Mouse (Mus musculus) kidney, postnatal 0 days (tissue): ENCODE data around the gene Vwc2l. TPM values are rescaled to one million over a fixed set of nuclear protein-coding genes. Genes with fewer than 3 reads are reported as not detected.

Source experiments
- ATAC-seq: fragments of 200-750 bp; cut with Nextera tagmentation; replicated peaks from 2 replicates; pipeline ENCODE4 v1.8.0; 2017; ENCODE audit warnings: low read depth, moderate number of reproducible peaks, moderate TSS enrichment, moderate library complexity; ENCODE audit not compliant: low FRiP score
- DNase-seq: peaks from one replicate; pipeline ENCODE4 v3.0.0-alpha.2; 2016; ENCODE audit warnings: low spot score
- H3K27ac ChIP-seq: fragments of 300-500 bp; sonication (generic); 2 replicates; pipeline ENCODE4 v1.5.1; 2014; ENCODE audit warnings: mild to moderate bottlenecking
- H3K27me3 ChIP-seq: fragments of 300-500 bp; sonication (generic); 2 replicates; pipeline ENCODE4 v1.6.1; 2014; ENCODE audit warnings: low read length, mixed read lengths; ENCODE audit not compliant: insufficient read depth
- H3K36me3 ChIP-seq: fragments of 300-500 bp; sonication (generic); 2 replicates; pipeline ENCODE4 v1.6.1; 2014; ENCODE audit warnings: low read length, mixed read lengths; ENCODE audit not compliant: insufficient read depth
- H3K4me1 ChIP-seq: fragments of 300-500 bp; sonication (generic); replicated peaks from 2 replicates; pipeline ENCODE4 v1.6.1; 2014; ENCODE audit warnings: antibody characterized with exemption, low read length, mixed read lengths; ENCODE audit not compliant: insufficient read depth
- H3K4me2 ChIP-seq: fragments of 300-500 bp; sonication (generic); 2 replicates; pipeline ENCODE4 v1.6.1; 2014; ENCODE audit warnings: mild to moderate bottlenecking, low read length, moderate library complexity, mixed read lengths
- H3K4me3 ChIP-seq: fragments of 300-500 bp; sonication (generic); replicated peaks from 2 replicates; pipeline ENCODE4 v1.5.1; 2014; ENCODE audit warnings: low read depth, low read length
- H3K9ac ChIP-seq: fragments of 300-500 bp; sonication (generic); 2 replicates; pipeline ENCODE4 v1.6.1; 2014; ENCODE audit warnings: low read depth, low read length
- H3K9me3 ChIP-seq: fragments of 300-500 bp; sonication (generic); replicated peaks from 2 replicates; pipeline ENCODE4 v1.6.1; 2016; ENCODE audit warnings: low read length, inconsistent platforms, mixed read lengths
- CTCF ChIP-seq: IDR thresholded peaks from 2 replicates; pipeline ENCODE4 v1.5.1; 2016; ENCODE audit warnings: antibody characterized with exemption, low read depth, mild to moderate bottlenecking, moderate library complexity
- WGBS: fragments of 180-500 bp; shearing (Covaris S2); extraction: QIAGEN DNeasy Blood & Tissue Kit; methylation state at CpG from one replicate; pipeline ENCODE4 v1.1.7; 2014; 5-methylcytosine and 5-hydroxymethylcytosine counted together
- polyA plus RNA-seq: library from polyadenylated mRNA; unstranded; fragments of >200 nt; fragmentation: Nextera tagmentation; extraction: Ambion mirVana; gene quantifications from 2 replicates; pipeline ENCODE4 v1.2.1, GENCODE M21; 2015

The Vwc2l gene
- polyA plus RNA-seq, 1 experiment from 2014 or later, result 0.03 TPM

DNA sequence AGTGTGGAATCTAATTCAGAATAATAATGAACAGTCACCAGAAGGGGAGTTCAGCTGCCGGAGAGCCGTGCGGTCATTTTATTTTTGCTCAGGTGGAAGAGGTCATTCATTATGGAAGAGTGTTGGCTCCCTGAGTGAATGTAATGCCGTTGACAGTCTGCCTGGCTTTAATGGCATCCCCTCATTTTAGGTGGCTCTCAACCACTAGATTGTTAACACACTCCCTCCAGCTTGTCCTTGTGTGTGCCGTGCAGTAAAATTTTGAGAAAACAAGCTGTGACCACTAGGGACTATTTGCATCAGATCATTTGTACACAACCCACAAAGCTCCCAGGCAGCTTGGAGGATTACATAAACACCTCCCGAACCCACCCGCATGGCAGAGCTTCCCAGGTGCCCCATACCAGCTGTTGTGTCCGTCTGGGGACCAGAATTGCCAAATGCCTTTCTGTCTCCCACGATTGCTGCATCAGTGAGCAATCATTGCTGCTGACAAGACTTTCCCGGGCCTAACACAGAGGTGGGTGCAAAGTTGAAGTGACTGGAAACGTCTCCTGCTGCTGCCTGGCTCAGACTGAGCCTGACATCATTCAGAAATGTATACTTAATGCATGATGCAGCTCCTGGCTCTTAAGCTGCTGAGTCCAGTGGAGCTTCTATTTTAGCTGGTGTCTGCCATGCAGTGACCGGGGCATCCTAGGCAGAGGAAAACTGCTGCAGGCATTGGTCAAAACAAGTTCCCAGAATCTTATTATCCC lies 126.3 kb downstream of the Vwc2l start:
- Histone ChIP-seq H3K36me3 (no peaks in the 10 kb centered on the region), H3K4me3 (no peak overlapping the region), H3K27me3 (no peaks in the 10 kb centered on the region), H3K4me1 (no peaks in the 10 kb centered on the region), H3K4me2 (no peak overlapping the region), H3K9me3 (no peaks in the 10 kb centered on the region), H3K27ac (no peak overlapping the region), H3K9ac (no peak overlapping the region)
- no peak for DNase-seq
- 57% methylated on average over 12 of the region's 12 CpGs for WGBS
- TF ChIP-seq CTCF, result no peak
- ATAC-seq, result no peak

DNA sequence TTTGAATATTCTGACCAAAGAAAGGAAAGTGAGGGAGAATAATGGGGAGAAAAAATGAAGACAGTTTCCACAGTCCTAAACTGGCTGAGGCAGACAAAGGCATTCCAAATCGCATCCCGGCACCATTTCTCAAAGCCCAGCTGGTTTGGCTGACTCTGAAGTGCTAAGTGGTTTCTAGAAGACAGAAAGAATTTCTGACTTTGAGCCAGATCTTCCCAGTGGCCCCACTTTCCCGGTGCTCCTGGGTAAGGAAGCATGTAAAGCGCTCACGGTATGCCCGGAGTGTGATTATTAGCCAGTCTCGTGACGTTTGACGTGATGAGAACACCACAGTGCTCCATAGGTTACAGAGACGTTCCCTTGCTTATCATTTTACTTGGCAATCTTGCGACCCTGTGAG lies 127.9 kb downstream of the Vwc2l start:
- DNase-seq, result no peak
- Histone ChIP-seq H3K4me1 (no peaks in the 10 kb centered on the region), H3K27ac (no peak overlapping the region), H3K4me3 (no peak overlapping the region), H3K9ac (no peak overlapping the region), H3K9me3 (no peaks in the 10 kb centered on the region), H3K27me3 (no peaks in the 10 kb centered on the region), H3K4me2 (no peak overlapping the region), H3K36me3 (no peaks in the 10 kb centered on the region)
- TF ChIP-seq CTCF, result no peak
- 85% methylated on average over 11 of the region's 11 CpGs for WGBS
- ATAC-seq, result no peak

DNA sequence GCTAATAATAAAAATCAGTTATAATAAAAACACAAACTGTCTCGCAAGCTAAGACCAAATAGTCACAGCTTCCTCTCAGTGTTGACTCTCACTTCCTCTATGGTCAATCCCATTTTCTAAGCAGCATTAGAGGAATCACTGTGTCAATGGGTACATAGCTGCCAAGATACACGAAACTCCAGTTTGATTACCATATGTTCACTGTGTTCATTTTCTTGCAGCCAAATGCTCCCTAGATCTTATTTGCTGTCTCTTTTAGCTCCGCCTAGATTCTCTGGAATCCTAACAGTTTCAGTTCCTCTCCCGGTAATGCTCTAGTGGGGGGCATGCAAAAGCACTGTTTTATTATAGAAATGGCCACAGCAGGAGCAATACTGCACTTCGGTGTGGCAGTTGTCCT lies 130.4 kb downstream of the Vwc2l start:
- no peaks in the 10 kb centered on the region for H3K27me3 ChIP-seq
- WGBS, result 66% methylated on average over 5 of the region's 5 CpGs
- H3K36me3 ChIP-seq, result no peaks in the 10 kb centered on the region
- no peaks in the 10 kb centered on the region for H3K4me1 ChIP-seq
- ATAC-seq, result no peak
- no peak overlapping the region for H3K4me2 ChIP-seq
- no peak overlapping the region for H3K4me3 ChIP-seq
- no peak for TF ChIP-seq CTCF
- DNase-seq, result no peak
- H3K9ac ChIP-seq, result no peak overlapping the region
- H3K27ac ChIP-seq, result no peak overlapping the region
- no peaks in the 10 kb centered on the region for H3K9me3 ChIP-seq

DNA sequence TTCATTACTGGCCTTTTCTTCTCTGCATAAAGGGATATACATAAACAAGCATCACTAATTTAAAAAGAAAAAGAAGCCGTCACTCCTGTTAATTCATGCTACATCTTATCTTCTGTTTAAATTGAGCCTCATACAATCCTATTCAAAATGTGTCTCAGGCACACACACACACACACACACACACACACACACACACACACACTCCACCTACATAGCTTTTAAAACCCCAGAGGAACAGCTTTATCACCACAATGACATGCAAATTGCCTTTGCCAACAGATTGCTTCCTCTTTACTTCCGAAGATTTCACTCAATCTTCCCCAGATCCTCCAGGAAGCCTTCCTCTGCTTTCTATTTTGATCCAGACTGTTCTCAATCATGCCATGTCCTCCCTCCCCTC lies 136.2 kb downstream of the Vwc2l start:
- ATAC-seq (no peak), DNase-seq (no peak)
- 56% methylated on average over 2 of the region's 2 CpGs for WGBS
- no peak overlapping the region for H3K27ac ChIP-seq
- no peaks in the 10 kb centered on the region for H3K9me3 ChIP-seq
- no peak for TF ChIP-seq CTCF
- H3K9ac ChIP-seq, result no peak overlapping the region
- no peaks in the 10 kb centered on the region for H3K27me3 ChIP-seq
- no peaks in the 10 kb centered on the region for H3K4me1 ChIP-seq
- no peak overlapping the region for H3K4me2 ChIP-seq
- no peak overlapping the region for H3K4me3 ChIP-seq
- H3K36me3 ChIP-seq, result no peaks in the 10 kb centered on the region

DNA sequence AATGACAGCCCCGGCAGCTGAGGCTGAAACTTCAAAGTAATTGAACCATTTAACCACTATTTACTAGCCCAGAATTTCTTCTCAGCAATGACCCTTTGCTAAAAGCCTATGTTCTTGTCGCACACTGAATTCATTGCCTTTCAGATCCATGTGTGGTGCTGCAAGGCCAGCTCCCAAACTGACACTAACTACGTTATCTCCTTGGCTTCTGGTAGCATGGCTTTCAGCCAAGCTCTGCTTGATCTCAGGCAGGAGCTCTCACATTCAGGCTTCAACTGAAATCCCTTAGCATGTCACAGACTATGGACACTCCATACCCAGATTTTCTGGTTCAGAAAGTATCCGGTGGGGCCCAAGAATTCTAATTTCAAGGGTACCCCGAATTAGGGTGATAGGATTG lies 140.6 kb downstream of the Vwc2l start:
- ATAC-seq (no peak), DNase-seq (no peak)
- TF ChIP-seq CTCF, result no peak
- H3K9ac ChIP-seq, result no peak overlapping the region
- H3K4me1 ChIP-seq, result no peaks in the 10 kb centered on the region
- H3K36me3 ChIP-seq, result no peaks in the 10 kb centered on the region
- no peak overlapping the region for H3K4me3 ChIP-seq
- H3K27me3 ChIP-seq, result no peaks in the 10 kb centered on the region
- no peaks in the 10 kb centered on the region for H3K9me3 ChIP-seq
- H3K4me2 ChIP-seq, result no peak overlapping the region
- H3K27ac ChIP-seq, result no peak overlapping the region
- WGBS, result 59% methylated on average over 5 of the region's 5 CpGs

DNA sequence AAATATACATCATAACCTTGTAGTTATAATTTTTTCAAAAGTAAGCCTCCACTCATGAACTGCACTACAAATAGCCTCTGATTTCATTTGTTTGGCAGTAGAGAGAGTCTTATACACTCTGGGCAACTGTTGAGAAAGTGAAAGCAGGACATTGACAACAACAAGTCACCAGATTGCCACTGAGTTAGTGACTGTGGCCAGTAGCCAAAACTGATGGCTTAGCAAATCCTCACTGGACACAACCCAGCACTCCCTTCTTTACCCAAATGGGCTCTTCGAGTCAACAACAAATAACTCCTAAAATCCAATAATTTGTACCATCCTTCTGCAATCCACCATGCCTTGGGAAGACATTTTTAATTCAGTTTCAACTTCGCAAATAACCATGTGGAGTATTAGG lies 155.0 kb downstream of the Vwc2l start:
- H3K27me3 ChIP-seq, result no peaks in the 10 kb centered on the region
- H3K27ac ChIP-seq, result no peak overlapping the region
- H3K9me3 ChIP-seq, result no peaks in the 10 kb centered on the region
- H3K4me1 ChIP-seq, result no peaks in the 10 kb centered on the region
- ATAC-seq (no peak), DNase-seq (no peak)
- TF ChIP-seq CTCF, result no peak
- H3K4me2 ChIP-seq, result no peak overlapping the region
- H3K9ac ChIP-seq, result no peak overlapping the region
- 89% methylated on average over 2 of the region's 2 CpGs for WGBS
- H3K36me3 ChIP-seq, result no peaks in the 10 kb centered on the region
- H3K4me3 ChIP-seq, result no peak overlapping the region

DNA sequence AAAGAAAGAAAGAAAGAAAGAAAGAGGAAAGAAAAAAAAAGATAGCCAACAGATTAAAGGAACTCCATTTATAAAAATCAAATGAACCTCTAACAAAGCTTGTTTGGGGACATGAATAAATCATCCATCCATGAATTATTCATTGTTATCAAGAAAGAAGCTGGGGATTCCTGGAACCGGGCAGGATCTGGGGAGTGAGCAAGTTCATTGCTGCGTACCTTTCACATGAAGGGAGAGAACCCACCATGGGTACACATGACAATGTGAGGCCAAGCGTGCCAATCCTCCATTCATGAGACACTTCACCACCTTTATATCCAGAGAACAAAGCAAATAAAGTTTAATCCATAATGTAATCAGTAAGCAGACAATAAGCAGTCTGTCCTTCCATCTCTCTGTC lies 155.8 kb downstream of the Vwc2l start:
- H3K4me2 ChIP-seq, result no peak overlapping the region

More for the DNA sequence above, 155.8 kb downstream of the Vwc2l start:
- Histone ChIP-seq H3K36me3 (no peaks in the 10 kb centered on the region), H3K27ac (no peak overlapping the region), H3K9ac (no peak overlapping the region), H3K27me3 (no peaks in the 10 kb centered on the region), H3K4me1 (no peaks in the 10 kb centered on the region), H3K9me3 (no peaks in the 10 kb centered on the region), H3K4me3 (no peak overlapping the region)
- ATAC-seq, result no peak
- DNase-seq, result no peak
- WGBS, result 77% methylated on average over 3 of the region's 3 CpGs
- no peak for TF ChIP-seq CTCF
